ENCODE assay signal across 8 mouse cellular contexts in the genomic region with DNA sequence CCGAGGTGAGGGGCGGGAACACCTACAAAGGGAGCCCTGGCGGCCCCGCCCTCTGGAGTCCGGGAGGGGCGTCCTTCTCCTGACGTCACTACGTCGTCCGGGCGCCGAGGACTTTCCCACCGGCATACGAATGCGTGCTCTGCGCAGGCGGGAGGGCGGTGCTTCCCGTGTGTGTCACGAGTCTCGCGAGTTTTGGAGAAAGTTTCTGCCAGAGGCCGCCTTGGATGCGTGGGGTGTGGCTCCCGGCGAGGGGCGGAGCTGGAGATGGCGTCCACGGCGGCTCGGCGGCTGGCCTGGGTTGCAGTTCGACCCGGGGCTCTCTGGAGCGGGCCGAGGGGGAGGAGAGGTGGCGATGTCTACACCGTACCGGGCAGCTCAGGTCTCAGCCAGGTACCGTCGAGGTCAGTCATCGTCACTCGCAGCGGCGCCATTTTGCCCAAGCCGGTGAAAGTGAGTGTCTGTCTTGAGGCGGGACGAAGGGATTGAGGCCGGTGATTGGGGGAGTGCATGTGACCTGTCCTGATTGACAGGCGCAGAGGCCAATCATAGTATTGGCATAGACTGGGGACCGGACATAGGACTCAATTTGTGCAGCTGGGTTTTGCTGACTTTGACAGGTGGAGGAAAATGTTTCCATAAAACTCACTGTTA. TPM values are rescaled to one million over a fixed set of nuclear protein-coding genes. Genes with fewer than 3 reads are reported as not detected.
DNase-seq lines count a peak whose midpoint lies in the region; ATAC-seq and TF ChIP-seq lines count a peak whose summit lies in the region.

No protein-coding gene starts in this region.

- H3K79me2 ChIP-seq in MEL (ENCODE audit: control insufficient read depth, insufficient read depth, low read length, poor library complexity), result peaks cover 43% of the 10 kb centered on the region

- DNase-seq in MEL (ENCODE audit: low read depth, low spot score), result peak; percentile 99
- peak; percentile 98 for DNase-seq in cerebellum, adult 2 months
- DNase-seq in forebrain, postnatal 0 days, result peak; percentile 99
- peak; percentile 98 for DNase-seq in heart, postnatal 4 days
- DNase-seq in layer of hippocampus, adult 8-10 months (ENCODE audit: low spot score in 2 of 2), result peak; percentile 97 to 99
- peak; percentile 96 for DNase-seq in ovary, adult 18-20 months (ENCODE audit: low spot score)
- peak; percentile 99 for DNase-seq in thymus, postnatal 0 days (ENCODE audit: low spot score)

- TF ChIP-seq EP300 in MEL (IDR thresholded peaks at IDR 0.05; ENCODE audit: low read depth in 1 of 2, low read length in 2 of 2), result no peak

- TF ChIP-seq POLR2A in MEL (IDR thresholded peaks at IDR 0.05; ENCODE audit: control insufficient read depth in 1 of 2, insufficient read depth in 1 of 2, low read depth in 1 of 2, low read length in 2 of 2, poor library complexity in 1 of 2), result peak; percentile 71 to 75; a peak in 2 of 4 replicates
- peak; percentile 68 for TF ChIP-seq POLR2A in cerebellum, adult 2 months (IDR thresholded peaks at IDR 0.05; ENCODE audit: borderline replicate concordance, insufficient read depth, low read length)

- peaks cover 9 to 56% of the 10 kb centered on the region in 2 experiments; a peak in 3 of 4 replicates for H3K4me1 ChIP-seq in MEL (ENCODE audit: control insufficient read depth in 1 of 2, insufficient read depth in 2 of 2, low read length in 2 of 2)
- H3K4me1 ChIP-seq in cerebellum, adult 2 months (ENCODE audit: control insufficient read depth, insufficient read depth, low read length), result peaks cover 3% of the 10 kb centered on the region; the same call in 1 of the 2 replicates
- peaks cover 13% of the 10 kb centered on the region for H3K4me1 ChIP-seq in forebrain, postnatal 0 days (ENCODE audit: insufficient read depth)
- peaks cover 19% of the 10 kb centered on the region for H3K4me1 ChIP-seq in lung, embryonic 15.5 days

- under 1% methylated on average over 51 of the region's 51 CpGs for WGBS in cerebellum, adult 2 months
- under 1% methylated on average over 50 of the region's 51 CpGs for WGBS in forebrain, postnatal 0 days
- WGBS in lung, embryonic 15.5 days, result under 1% methylated on average over 51 of the region's 51 CpGs

- H3K27me3 ChIP-seq in MEL (ENCODE audit: control insufficient read depth in 1 of 2, insufficient read depth in 2 of 2, low read length in 2 of 2), result no peaks in the 10 kb centered on the region
- no peaks in the 10 kb centered on the region for H3K27me3 ChIP-seq in cerebellum, adult 2 months (ENCODE audit: control insufficient read depth, insufficient read depth, low read length)
- H3K27me3 ChIP-seq in forebrain, postnatal 0 days (ENCODE audit: insufficient read depth, low read length), result 0 out of 2 replicates have a peak, but pooled peaks cover under 1% of the 10 kb centered on the region
- H3K27me3 ChIP-seq in lung, embryonic 15.5 days, result no peaks in the 10 kb centered on the region

- TF ChIP-seq CTCF in MEL (IDR thresholded peaks at IDR 0.05 in 2 of 3, conservative IDR thresholded peaks at IDR 0.05 in 1 of 3; ENCODE audit: control insufficient read depth in 1 of 3, insufficient read depth in 1 of 3, low read depth in 2 of 3, low read length in 3 of 3, poor library complexity in 1 of 3, severe bottlenecking in 1 of 3), result no peak
- TF ChIP-seq CTCF in cerebellum, adult 2 months (IDR thresholded peaks at IDR 0.05; ENCODE audit: borderline replicate concordance, insufficient read depth, low read depth, low read length), result no peak
- no peak for TF ChIP-seq CTCF in forebrain, postnatal 0 days (IDR thresholded peaks at IDR 0.05; ENCODE audit: low read depth)

- H3K9ac ChIP-seq in MEL (ENCODE audit: control insufficient read depth, low read depth, low read length, poor library complexity, severe bottlenecking), result peak overlapping the region; percentile 84
- H3K9ac ChIP-seq in forebrain, postnatal 0 days, result peak overlapping the region; percentile 80
- peak overlapping the region; percentile 77 for H3K9ac ChIP-seq in lung, embryonic 15.5 days

- TF ChIP-seq RAD21 in MEL (IDR thresholded peaks at IDR 0.05; ENCODE audit: low read depth, low read length), result no peak

- peak; percentile 98 for ATAC-seq in forebrain, postnatal 0 days
- peak; percentile 97 for ATAC-seq in lung, embryonic 15.5 days (ENCODE audit: borderline replicate concordance, extremely low read depth, low FRiP score, low TSS enrichment)

- H3K4me3 ChIP-seq in MEL (ENCODE audit: control insufficient read depth in 1 of 2, insufficient read depth in 1 of 2, low read depth in 2 of 2, low read length in 2 of 2), result peak overlapping the region; percentile 67 to 83
- H3K4me3 ChIP-seq in cerebellum, adult 2 months (replicated peaks; ENCODE audit: insufficient read depth, low read depth, low read length), result peak overlapping the region; percentile 69
- H3K4me3 ChIP-seq in forebrain, postnatal 0 days (ENCODE audit: low read depth, low read length), result peak overlapping the region; percentile 72
- H3K4me3 ChIP-seq in lung, embryonic 15.5 days, result peak overlapping the region; percentile 82

- H3K4me2 ChIP-seq in forebrain, postnatal 0 days (ENCODE audit: low read depth), result peak overlapping the region; percentile 86
- peak overlapping the region; percentile 86 for H3K4me2 ChIP-seq in lung, embryonic 15.5 days

- H3K27ac ChIP-seq in MEL (ENCODE audit: control insufficient read depth, low read depth, low read length), result peak overlapping the region; percentile 90
- H3K27ac ChIP-seq in cerebellum, adult 2 months (ENCODE audit: insufficient read depth, low read length), result peak overlapping the region; percentile 74
- H3K27ac ChIP-seq in forebrain, postnatal 0 days (ENCODE audit: low read depth, low read length), result peak overlapping the region; percentile 93
- peak overlapping the region; percentile 88 for H3K27ac ChIP-seq in lung, embryonic 15.5 days

- peaks cover 0 to 50% of the 10 kb centered on the region in 2 experiments; a peak in 2 of 4 replicates for H3K36me3 ChIP-seq in MEL (ENCODE audit: control insufficient read depth in 1 of 2, insufficient read depth in 2 of 2, low read length in 2 of 2)
- H3K36me3 ChIP-seq in forebrain, postnatal 0 days (ENCODE audit: insufficient read depth), result peaks cover 31% of the 10 kb centered on the region
- peaks cover 33% of the 10 kb centered on the region for H3K36me3 ChIP-seq in lung, embryonic 15.5 days

- no peaks in the 10 kb centered on the region for H3K9me3 ChIP-seq in MEL (replicated peaks; ENCODE audit: insufficient read depth, low read length)
- H3K9me3 ChIP-seq in forebrain, postnatal 0 days (ENCODE audit: low read length), result no peaks in the 10 kb centered on the region
- no peaks in the 10 kb centered on the region for H3K9me3 ChIP-seq in lung, embryonic 15.5 days

RNA-seq across cellular contexts. Expression of a gene that starts 7.2 kb away (rescaled TPM):
- 111 and 132 TPM in 2 replicates for total RNA-seq in MEL (2012; rRNA removed)
- polyA plus RNA-seq in MEL (2012; ENCODE audit: insufficient read depth in 1 of 2, insufficient read length in 2 of 2, low read depth in 1 of 2, low replicate concordance in 2 of 2, missing spikeins in 1 of 2), result 100 to 1,000 TPM in 1 of 2 experiments, not detected in 1; 159 TPM
- 309 and 332 TPM in 2 replicates for polyA plus RNA-seq in cerebellum, adult 2 months (2012; rRNA removed)
- total RNA-seq in forebrain, postnatal 0 days (2014; rRNA removed), result 167 and 208 TPM in 2 replicates
- 337 and 359 TPM in 2 replicates for polyA plus RNA-seq in forebrain, postnatal 0 days (2015; fragmentation: Nextera tagmentation; extraction: Ambion mirVana)
- 100 to 1,000 TPM; 176 to 206 TPM for total RNA-seq in heart, postnatal 4 days (2021)
- 100 to 1,000 TPM; 123 to 145 (median 138) TPM for total RNA-seq in layer of hippocampus, adult 8-10 months (2022)
- 235 and 254 TPM in 2 replicates for polyA plus RNA-seq in lung, embryonic 15.5 days (2015; fragmentation: Nextera tagmentation; extraction: Ambion mirVana)
- 317 and 322 TPM in 2 replicates for polyA plus RNA-seq in thymus, postnatal 0 days (2015; fragmentation: Nextera tagmentation; extraction: Ambion mirVana)

RNA-seq across cellular contexts. Expression of a gene that starts 7.2 kb away (rescaled TPM):
- total RNA-seq in MEL (2012; rRNA removed), result 25.1 and 34.9 TPM in 2 replicates
- polyA plus RNA-seq in MEL (2012; ENCODE audit: insufficient read depth in 1 of 2, insufficient read length in 2 of 2, low read depth in 1 of 2, low replicate concordance in 2 of 2, missing spikeins in 1 of 2), result 10 to 100 TPM in 1 of 2 experiments, not detected in 1; 39.3 TPM
- 0.13 and 0.16 TPM in 2 replicates for polyA plus RNA-seq in cerebellum, adult 2 months (2012; rRNA removed)
- 1.4 and 3.5 TPM in 2 replicates for total RNA-seq in forebrain, postnatal 0 days (2014; rRNA removed)
- 0.83 and 1.1 TPM in 2 replicates for polyA plus RNA-seq in forebrain, postnatal 0 days (2015; fragmentation: Nextera tagmentation; extraction: Ambion mirVana)
- 1 to 10 TPM; 3.7 to 4.8 TPM for total RNA-seq in heart, postnatal 4 days (2021)
- total RNA-seq in layer of hippocampus, adult 8-10 months (2022), result 1 to 10 TPM in 1 of 4 experiments, under 1 TPM in 3; 0.22 to 1.2 (median 0.32) TPM
- polyA plus RNA-seq in lung, embryonic 15.5 days (2015; fragmentation: Nextera tagmentation; extraction: Ambion mirVana), result 15.4 and 16.4 TPM in 2 replicates
- polyA plus RNA-seq in thymus, postnatal 0 days (2015; fragmentation: Nextera tagmentation; extraction: Ambion mirVana), result 12.5 and 14.2 TPM in 2 replicates

RNA-seq across cellular contexts. Expression of a gene that starts 7.2 kb away (rescaled TPM):
- 23.9 and 26.4 TPM in 2 replicates for total RNA-seq in MEL (2012; rRNA removed)
- polyA plus RNA-seq in MEL (2012; ENCODE audit: insufficient read depth in 1 of 2, insufficient read length in 2 of 2, low read depth in 1 of 2, low replicate concordance in 2 of 2, missing spikeins in 1 of 2), result 10 to 100 TPM in 1 of 2 experiments, not detected in 1; 59.5 TPM
- 63.0 and 75.2 TPM in 2 replicates for polyA plus RNA-seq in cerebellum, adult 2 months (2012; rRNA removed)
- 27.0 and 47.5 TPM in 2 replicates for total RNA-seq in forebrain, postnatal 0 days (2014; rRNA removed)
- polyA plus RNA-seq in forebrain, postnatal 0 days (2015; fragmentation: Nextera tagmentation; extraction: Ambion mirVana), result 26.7 and 33.7 TPM in 2 replicates
- 10 to 100 TPM; 40.0 to 41.1 TPM for total RNA-seq in heart, postnatal 4 days (2021)
- 10 to 100 TPM; 33.0 to 56.7 (median 43.1) TPM for total RNA-seq in layer of hippocampus, adult 8-10 months (2022)
- polyA plus RNA-seq in lung, embryonic 15.5 days (2015; fragmentation: Nextera tagmentation; extraction: Ambion mirVana), result 47.0 and 52.3 TPM in 2 replicates
- 35.9 and 38.4 TPM in 2 replicates for polyA plus RNA-seq in thymus, postnatal 0 days (2015; fragmentation: Nextera tagmentation; extraction: Ambion mirVana)

RNA-seq across cellular contexts. Expression of a gene that starts 8.2 kb away (rescaled TPM):
- 377 and 417 TPM in 2 replicates for total RNA-seq in MEL (2012; rRNA removed)
- polyA plus RNA-seq in MEL (2012; ENCODE audit: insufficient read depth in 1 of 2, insufficient read length in 2 of 2, low read depth in 1 of 2, low replicate concordance in 2 of 2, missing spikeins in 1 of 2), result 100 to 1,000 TPM in 1 of 2 experiments, not detected in 1; 235 TPM
- polyA plus RNA-seq in cerebellum, adult 2 months (2012; rRNA removed), result 608 and 627 TPM in 2 replicates
- total RNA-seq in forebrain, postnatal 0 days (2014; rRNA removed), result 271 and 465 TPM in 2 replicates
- 416 and 528 TPM in 2 replicates for polyA plus RNA-seq in forebrain, postnatal 0 days (2015; fragmentation: Nextera tagmentation; extraction: Ambion mirVana)
- total RNA-seq in heart, postnatal 4 days (2021), result 100 to 1,000 TPM; 438 to 494 TPM
- 100 to 1,000 TPM; 177 to 207 (median 191) TPM for total RNA-seq in layer of hippocampus, adult 8-10 months (2022)
- 276 and 282 TPM in 2 replicates for polyA plus RNA-seq in lung, embryonic 15.5 days (2015; fragmentation: Nextera tagmentation; extraction: Ambion mirVana)
- polyA plus RNA-seq in thymus, postnatal 0 days (2015; fragmentation: Nextera tagmentation; extraction: Ambion mirVana), result 488 and 492 TPM in 2 replicates

RNA-seq across cellular contexts. Expression of a gene that starts 34.1 kb away (rescaled TPM):
- total RNA-seq in MEL (2012; rRNA removed), result not detected in 2 replicates
- under 1 TPM in 1 of 2 experiments, not detected in 1; 0.10 TPM for polyA plus RNA-seq in MEL (2012; ENCODE audit: insufficient read depth in 1 of 2, insufficient read length in 2 of 2, low read depth in 1 of 2, low replicate concordance in 2 of 2, missing spikeins in 1 of 2)
- polyA plus RNA-seq in cerebellum, adult 2 months (2012; rRNA removed), result 64.2 and 65.4 TPM in 2 replicates
- total RNA-seq in forebrain, postnatal 0 days (2014; rRNA removed), result 2.1 and 3.1 TPM in 2 replicates
- 1.8 and 1.9 TPM in 2 replicates for polyA plus RNA-seq in forebrain, postnatal 0 days (2015; fragmentation: Nextera tagmentation; extraction: Ambion mirVana)
- 10 to 100 TPM; 15.0 to 17.1 TPM for total RNA-seq in heart, postnatal 4 days (2021)
- 10 to 100 TPM; 46.4 to 55.0 (median 53.4) TPM for total RNA-seq in layer of hippocampus, adult 8-10 months (2022)
- 6.7 and 9.6 TPM in 2 replicates for polyA plus RNA-seq in lung, embryonic 15.5 days (2015; fragmentation: Nextera tagmentation; extraction: Ambion mirVana)
- polyA plus RNA-seq in thymus, postnatal 0 days (2015; fragmentation: Nextera tagmentation; extraction: Ambion mirVana), result 1.8 and 2.7 TPM in 2 replicates

Comparison
In these comparisons a context has a peak if more than half of its experiments do, and no peak if none do; other contexts are left out.
1. Peak in every context shown above with its lines: DNase-seq, ATAC-seq, H3K4me3 ChIP-seq and H3K27ac ChIP-seq.